Mouse (Mus musculus) brain, embryonic 14.5 days (tissue): ENCODE data around the gene Chpt1.

Experiments used
- CTCF ChIP-seq: fragments of 200-500 bp; IDR thresholded peaks from 2 replicates; pipeline ENCODE4 v1.5.1; 2012; ENCODE audit warnings: inconsistent platforms, mild to moderate bottlenecking, moderate library complexity, borderline replicate concordance; ENCODE audit not compliant: insufficient read depth, insufficient read length; ENCODE audit errors: extremely low read depth
- POLR2A ChIP-seq: fragments of 200-500 bp; IDR thresholded peaks from 2 replicates; pipeline ENCODE4 v1.6.1; 2012; ENCODE audit warnings: mild to moderate bottlenecking, inconsistent platforms, borderline replicate concordance; ENCODE audit not compliant: poor library complexity, insufficient read depth, insufficient read length, severe bottlenecking; ENCODE audit errors: extremely low read depth

DNA sequence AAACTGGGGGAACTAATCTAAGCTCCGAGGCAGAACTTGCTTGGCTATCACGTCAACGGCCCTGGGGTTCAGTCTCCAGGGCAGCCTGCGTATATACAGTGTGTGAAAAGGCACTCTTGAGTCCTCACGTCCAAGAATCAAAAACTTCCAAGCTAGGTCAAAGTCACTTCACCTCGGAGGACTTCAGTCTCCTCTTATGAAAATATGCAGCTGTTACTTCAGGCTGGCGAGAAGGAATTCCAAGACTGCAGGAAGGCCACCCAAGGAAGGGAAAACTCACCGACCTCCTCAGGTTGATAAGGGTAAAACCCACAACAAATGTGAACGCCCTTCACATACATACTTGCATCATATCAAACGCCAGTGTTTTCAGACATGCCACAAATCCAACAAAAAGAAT is 2.5 kb downstream of the Chpt1 start:
- TF ChIP-seq CTCF (no peak), POLR2A (no peak)
